In the genomic region with DNA sequence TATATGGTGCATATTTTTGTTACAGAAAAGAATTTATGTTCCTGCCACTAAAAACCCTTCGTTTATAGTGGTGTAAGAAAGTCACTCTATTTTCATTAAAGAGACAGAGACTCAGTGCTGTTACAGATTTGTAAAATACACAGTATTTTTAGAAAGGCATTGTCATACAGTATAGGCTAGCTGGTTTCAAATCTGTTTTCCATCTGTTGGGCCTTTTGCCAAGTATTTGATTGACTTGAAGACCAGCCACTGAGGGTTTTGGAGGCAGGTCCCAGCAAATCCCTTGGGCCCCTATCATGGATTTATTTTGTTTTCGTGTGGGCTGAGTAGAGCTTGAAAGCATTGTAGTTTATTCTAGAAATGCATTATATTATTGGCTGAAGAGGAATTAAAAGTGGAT, we compare ENCODE assay signal across 7 mouse cellular contexts. TPM values are rescaled to one million over a fixed set of nuclear protein-coding genes. Genes with fewer than 3 reads are reported as not detected.
DNase-seq lines count a peak whose midpoint lies in the region; ATAC-seq lines count a peak whose summit lies in the region.

No protein-coding gene starts in this region.

- H3K36me3 ChIP-seq in hindbrain, embryonic 13.5 days = peaks cover 9% of the 10 kb centered on the region
- peaks cover 1% of the 10 kb centered on the region; the same call in 1 of the 2 replicates for H3K36me3 ChIP-seq in splenic B cell, adult 2 months (ENCODE audit: control insufficient read depth, insufficient read depth, low read length, poor library complexity, severe bottlenecking)

- H3K9me3 ChIP-seq in hindbrain, embryonic 13.5 days = no peaks in the 10 kb centered on the region

- peak overlapping the region; percentile 86 for H3K4me3 ChIP-seq in hindbrain, embryonic 13.5 days

- ATAC-seq in hindbrain, embryonic 13.5 days (ENCODE audit: low FRiP score) = no peak

- 34% methylated on average over 2 of the region's 2 CpGs for WGBS in hindbrain, embryonic 13.5 days

- H3K27me3 ChIP-seq in hindbrain, embryonic 13.5 days = 0 out of 2 replicates have a peak, but pooled peaks cover 2% of the 10 kb centered on the region
- no peaks in the 10 kb centered on the region for H3K27me3 ChIP-seq in splenic B cell, adult 2 months (ENCODE audit: control insufficient read depth, insufficient read depth, low read length, poor library complexity, severe bottlenecking)

- H3K9ac ChIP-seq in hindbrain, embryonic 13.5 days = peak overlapping the region; percentile 94

- H3K4me1 ChIP-seq in hindbrain, embryonic 13.5 days (replicated peaks) = peaks cover 36% of the 10 kb centered on the region

- no peak overlapping the region for H3K27ac ChIP-seq in hindbrain, embryonic 13.5 days

- peak; percentile 85 for DNase-seq in Muller cell, postnatal 12 days (ENCODE audit: inconsistent ontology term)
- DNase-seq in cerebellum, adult 11-12 months = peak; percentile 75
- peak; percentile 16 to 65 for DNase-seq in frontal cortex, postnatal 36 days (ENCODE audit: low spot score in 2 of 2)
- peak; percentile 49 to 64 for DNase-seq in layer of hippocampus, postnatal 10 days (ENCODE audit: low spot score in 2 of 2)
- peak; percentile 88 for DNase-seq in lung, postnatal 10 days
- DNase-seq in splenic B cell, adult 2 months (ENCODE audit: low read depth, low spot score) = peak; percentile 74

- H3K4me2 ChIP-seq in hindbrain, embryonic 13.5 days = peak overlapping the region; percentile 75

RNA-seq across cellular contexts. Expression of a gene that starts 1.8 kb away (rescaled TPM):
- polyA plus RNA-seq in hindbrain, embryonic 13.5 days (2015; fragmentation: Nextera tagmentation; extraction: Ambion mirVana) = 18.3 and 19.5 TPM in 2 replicates
- total RNA-seq in layer of hippocampus, postnatal 10 days (2021) = 10 to 100 TPM; 20.6 to 20.7 TPM

RNA-seq across cellular contexts. Expression of a gene that starts 40.1 kb away (rescaled TPM):
- 33.0 and 34.0 TPM in 2 replicates for polyA plus RNA-seq in hindbrain, embryonic 13.5 days (2015; fragmentation: Nextera tagmentation; extraction: Ambion mirVana)
- total RNA-seq in layer of hippocampus, postnatal 10 days (2021) = 10 to 100 TPM; 45.0 to 48.8 TPM
